Mouse (Mus musculus) liver, embryonic 14.5 days (tissue): Measurements from ENCODE around the gene Ndufs2. TPM values are rescaled to one million over a fixed set of nuclear protein-coding genes. Genes with fewer than 3 reads are reported as not detected.

Experiments
- ATAC-seq: fragments of 200-750 bp; cut with Nextera tagmentation; 2 replicates; pipeline ENCODE4 v1.8.0; 2017; ENCODE audit warnings: moderate number of reproducible peaks, mild to moderate bottlenecking, moderate library complexity; ENCODE audit not compliant: insufficient read depth
- DNase-seq, 3 experiments: peaks; one replicate each; pipeline ENCODE4 v3.0.0-alpha.2; 2012 to 2013; ENCODE audit warnings: low read depth in 3 of 3, low spot score in 3 of 3
- H3K27ac ChIP-seq: fragments of 300-500 bp; sonication (generic); 2 replicates; pipeline ENCODE4 v1.5.1; 2014; ENCODE audit warnings: moderate library complexity, mild to moderate bottlenecking, control low read depth, inconsistent platforms
- H3K27me3 ChIP-seq: fragments of 300-500 bp; sonication (generic); 2 replicates; pipeline ENCODE4 v1.6.1; 2014; ENCODE audit warnings: mild to moderate bottlenecking, low read length, moderate library complexity; ENCODE audit not compliant: control insufficient read depth, insufficient read depth
- H3K36me3 ChIP-seq: fragments of 300-500 bp; sonication (generic); replicated peaks from 2 replicates; pipeline ENCODE4 v1.6.1; 2014; ENCODE audit warnings: low read depth; ENCODE audit not compliant: control insufficient read depth, insufficient read depth
- H3K4me1 ChIP-seq, 2 experiments: fragments of 200-500 bp in 1 of 2; fragments of 300-500 bp in 1 of 2; sonication (generic) in 1 of 2; replicated peaks; 2 replicates each; pipeline ENCODE4 v1.6.1; 2012 to 2014; ENCODE audit warnings: antibody characterized with exemption in 1 of 2, inconsistent platforms in 1 of 2, low read length in 1 of 2; ENCODE audit not compliant: control insufficient read depth in 2 of 2, insufficient read depth in 2 of 2
- H3K4me2 ChIP-seq: fragments of 300-500 bp; sonication (generic); 2 replicates; pipeline ENCODE4 v1.6.1; 2014; ENCODE audit warnings: low read depth, mild to moderate bottlenecking, control low read depth, moderate library complexity
- H3K4me3 ChIP-seq, 2 experiments: fragments of 200-500 bp in 1 of 2; fragments of 300-500 bp in 1 of 2; sonication (generic) in 1 of 2; 2 replicates each; pipeline ENCODE4 v1.5.1; 2012 to 2014; ENCODE audit warnings: low read depth in 2 of 2, low read length in 2 of 2, mild to moderate bottlenecking in 2 of 2, control low read depth in 1 of 2, inconsistent platforms in 1 of 2, moderate library complexity in 1 of 2; ENCODE audit not compliant: insufficient read depth in 1 of 2
- H3K9ac ChIP-seq: fragments of 300-500 bp; sonication (generic); replicated peaks from 2 replicates; pipeline ENCODE4 v1.6.1; 2014; ENCODE audit warnings: mild to moderate bottlenecking, control low read depth, moderate library complexity
- H3K9me3 ChIP-seq: fragments of 300-500 bp; sonication (generic); 2 replicates; pipeline ENCODE4 v1.6.1; 2016; ENCODE audit warnings: low read length, mixed read lengths; ENCODE audit not compliant: control insufficient read depth
- CTCF ChIP-seq: IDR thresholded peaks from 2 replicates; pipeline ENCODE4 v1.5.1; 2016; ENCODE audit warnings: antibody characterized with exemption, low read depth, control low read depth
- EP300 ChIP-seq: IDR thresholded peaks from 2 replicates; pipeline ENCODE4 v1.6.1; 2016; ENCODE audit warnings: antibody characterized with exemption, low read depth
- WGBS: fragments of 180-500 bp; shearing (Covaris S2); extraction: QIAGEN DNeasy Blood & Tissue Kit; methylation state at CpG from one replicate; pipeline ENCODE4 v1.1.7; 2014; ENCODE audit not compliant: insufficient replicate concordance; 5-methylcytosine and 5-hydroxymethylcytosine counted together
- polyA plus RNA-seq, 2 experiments: library from polyadenylated mRNA; depleted of rRNA in 1 of 2; stranded (reverse) in 1 of 2; unstranded in 1 of 2; fragments of >200 nt; fragmentation: Nextera tagmentation in 1 of 2; extraction: Ambion mirVana in 1 of 2; gene quantifications; 2 replicates each; pipeline versions ENCODE4 v1.2.1 to v1.2.3; 2012 to 2014

The Ndufs2 gene
- polyA plus RNA-seq, 2 experiments = 72.4 to 136 TPM

GRCm38 (mm10) chr1:171249913-171250600 is 1.1 kb downstream of the Ndufs2 start, which contains the start of gene Adamts4:
Adamts4 (plus strand) TSS chr1:171250421.
- Histone ChIP-seq H3K9ac (no peak within 1 kb of the TSS), H3K4me1 (peaks cover 13 to 18% of the 10 kb centered on the region in 2 experiments), H3K36me3 (peaks cover under 1% of the 10 kb centered on the region; the same call in 1 of the 2 replicates), H3K27ac (no peak within 1 kb of the TSS), H3K4me3 (0 out of 4 replicates have a peak within 1 kb of the TSS, but pooled peaks of 1 of the 2 experiments have one; percentile 3), H3K27me3 (peaks cover 25% of the 10 kb centered on the region), H3K4me2 (peak within 1 kb of the TSS; percentile 11; the same call in 1 of the 2 replicates), H3K9me3 (no peaks in the 10 kb centered on the region)
- DNase-seq (no peak), ATAC-seq (no peak)
- TF ChIP-seq CTCF (no peak), EP300 (no peak)
- WGBS = 17% methylated on average over 5 of the region's 5 CpGs

- no peak overlapping the region for H3K4me3 ChIP-seq
- H3K9me3 ChIP-seq = no peaks in the 10 kb centered on the region
- no peak overlapping the region for H3K27ac ChIP-seq
- TF ChIP-seq EP300 = no peak
- TF ChIP-seq CTCF = no peak
- no peak for DNase-seq
- ATAC-seq = no peak
- H3K36me3 ChIP-seq = peaks cover 6% of the 10 kb centered on the region; the same call in 1 of the 2 replicates
- 23% methylated on average over 3 of the region's 3 CpGs for WGBS
- H3K4me1 ChIP-seq = peaks cover 13 to 18% of the 10 kb centered on the region in 2 experiments
- no peak overlapping the region for H3K4me2 ChIP-seq
- no peak overlapping the region for H3K9ac ChIP-seq
- peaks cover 25% of the 10 kb centered on the region for H3K27me3 ChIP-seq
Measured at GRCm38 (mm10) chr1:171248386-171249226, 2.6 kb downstream of the Ndufs2 start.

GRCm38 (mm10) chr1:171247916-171248315 is 3.3 kb downstream of the Ndufs2 start:
- H3K36me3 ChIP-seq = peaks cover 7% of the 10 kb centered on the region; the same call in 1 of the 2 replicates
- TF ChIP-seq CTCF = no peak
- no peak for TF ChIP-seq EP300
- H3K4me2 ChIP-seq = peak overlapping the region; percentile 97
- peaks cover 13 to 18% of the 10 kb centered on the region in 2 experiments for H3K4me1 ChIP-seq
- H3K27ac ChIP-seq = peak overlapping the region; percentile 83; the same call in 1 of the 2 replicates
- 12% methylated on average over 4 of the region's 4 CpGs for WGBS
- H3K9me3 ChIP-seq = no peaks in the 10 kb centered on the region
- H3K9ac ChIP-seq = peak overlapping the region; percentile 79; the same call in 1 of the 2 replicates
- ATAC-seq (no peak), DNase-seq (no peak)
- H3K4me3 ChIP-seq = peak overlapping the region; percentile 82 to 84; a peak in 3 of 4 replicates
- peaks cover 23% of the 10 kb centered on the region for H3K27me3 ChIP-seq

GRCm38 (mm10) chr1:171247453-171247841 is 3.7 kb downstream of the Ndufs2 start:
- Histone ChIP-seq H3K4me2 (peak overlapping the region; percentile 97), H3K4me3 (peak overlapping the region; percentile 82 to 84), H3K9me3 (no peaks in the 10 kb centered on the region), H3K36me3 (peaks cover 11% of the 10 kb centered on the region; the same call in 1 of the 2 replicates), H3K4me1 (peaks cover 13 to 18% of the 10 kb centered on the region in 2 experiments), H3K9ac (peak overlapping the region; percentile 79), H3K27me3 (peaks cover 19% of the 10 kb centered on the region), H3K27ac (peak overlapping the region; percentile 83)
- peak; percentile 27 for ATAC-seq
- TF ChIP-seq EP300 = no peak
- TF ChIP-seq CTCF = no peak
- 7% methylated on average over 13 of the region's 13 CpGs for WGBS
- no peak for DNase-seq
